Mouse (Mus musculus): ENCODE data around the gene Mixl1.

The Mixl1 gene

GRCm38 (mm10) chr1:180696626-180697352 lies at the start of gene Mixl1:
Gene Mixl1 (minus strand): TSS chr1:180697034.
- DNase-seq (ENCODE audit: low spot score in 2 of 2): no peak

GRCm38 (mm10) chr1:180729231-180729630 lies 32.4 kb upstream of the Mixl1 start:
- no peak for DNase-seq (ENCODE audit: low spot score in 2 of 2)

DNA sequence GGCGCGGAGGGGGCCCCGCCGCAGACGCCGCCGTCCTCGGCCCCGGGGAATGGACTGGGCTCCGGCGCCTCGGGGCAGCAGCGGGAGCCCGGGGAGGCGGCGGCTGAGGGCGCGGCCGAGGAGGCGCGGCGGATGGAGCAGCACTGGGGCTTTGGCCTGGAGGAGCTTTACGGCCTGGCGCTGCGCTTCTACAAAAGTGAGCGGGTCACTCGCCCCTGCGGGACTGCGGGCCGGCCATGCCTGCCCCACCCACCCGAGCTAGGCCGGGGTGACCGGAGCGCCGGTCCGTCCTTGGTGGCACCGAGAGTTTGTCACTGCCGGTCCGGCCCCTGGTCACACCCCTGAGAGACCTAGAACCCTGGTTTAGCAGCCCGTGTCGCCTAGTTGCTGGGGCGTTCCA lies 29.3 kb upstream of the Mixl1 start:
- DNase-seq (ENCODE audit: low spot score in 2 of 2): no peak

- peak; percentile 92 to 96 for DNase-seq (ENCODE audit: low spot score in 2 of 2)
Observed at GRCm38 (mm10) chr1:180725704-180726179, 28.9 kb upstream of the Mixl1 start, which contains the start of gene Acbd3. Gene Acbd3 (plus strand): TSS chr1:180726043.

- DNase-seq (ENCODE audit: low spot score in 2 of 2): no peak
Observed at GRCm38 (mm10) chr1:180723701-180724238, 26.9 kb upstream of the Mixl1 start.

- no peak for DNase-seq (ENCODE audit: low spot score in 2 of 2)
Observed at GRCm38 (mm10) chr1:180722608-180723007, 25.8 kb upstream of the Mixl1 start.

- peak; percentile 79 to 95 for DNase-seq (ENCODE audit: low spot score in 2 of 2)
Observed at GRCm38 (mm10) chr1:180719951-180720689, 23.3 kb upstream of the Mixl1 start.

- DNase-seq (ENCODE audit: low spot score in 2 of 2): no peak
Observed at GRCm38 (mm10) chr1:180719483-180719882, 22.6 kb upstream of the Mixl1 start.

DNA sequence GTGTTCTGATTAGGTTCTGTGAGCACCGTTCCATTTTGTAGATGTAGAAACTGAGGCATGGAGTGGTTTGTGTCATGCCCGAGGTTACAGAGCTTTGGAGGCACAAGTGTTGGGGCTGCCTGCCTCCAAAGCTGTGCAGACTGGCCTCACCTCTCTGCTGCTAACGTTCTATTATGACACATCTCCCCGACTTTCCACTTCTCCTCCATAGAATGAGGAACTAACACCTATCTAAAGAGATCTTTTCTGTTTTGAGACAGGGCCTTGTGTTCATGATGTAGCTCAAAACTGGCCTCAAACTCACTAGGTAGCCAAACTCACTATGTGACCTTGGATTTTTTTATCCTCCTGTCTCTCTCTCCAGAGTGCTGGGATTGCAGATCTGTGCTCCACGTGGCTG lies 21.9 kb upstream of the Mixl1 start:
- DNase-seq (ENCODE audit: low spot score in 2 of 2): no peak

- DNase-seq (ENCODE audit: low spot score in 2 of 2): no peak
Observed at GRCm38 (mm10) chr1:180708935-180709776, 12.3 kb upstream of the Mixl1 start.

- DNase-seq (ENCODE audit: low spot score in 2 of 2): no peak
Observed at GRCm38 (mm10) chr1:180707813-180708212, 11.0 kb upstream of the Mixl1 start.

DNA sequence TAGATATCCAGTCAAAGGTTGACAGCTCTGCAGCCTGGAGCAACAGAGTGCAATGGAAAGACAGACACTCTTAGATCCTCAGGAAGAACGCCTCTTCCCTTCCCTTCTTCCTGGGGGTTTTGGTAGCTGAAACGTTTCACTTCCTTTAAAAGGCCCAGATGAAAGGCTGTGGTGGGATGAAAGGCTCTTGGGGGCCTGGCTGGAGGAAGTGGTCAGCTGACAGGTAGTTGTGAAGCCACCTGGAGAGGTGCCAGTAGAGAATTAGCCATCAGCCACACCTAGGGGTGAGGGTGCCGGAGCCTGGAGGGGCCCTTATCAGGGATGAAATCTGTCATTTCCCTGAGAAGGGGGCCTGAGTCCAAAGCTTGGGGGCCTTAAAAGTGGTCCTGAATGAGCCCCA lies 10.5 kb upstream of the Mixl1 start:
- DNase-seq (ENCODE audit: low spot score in 2 of 2): no peak

- no peak for DNase-seq (ENCODE audit: low spot score in 2 of 2)
Observed at GRCm38 (mm10) chr1:180703400-180703799, 6.6 kb upstream of the Mixl1 start.

- no peak for DNase-seq (ENCODE audit: low spot score in 2 of 2)
Observed at GRCm38 (mm10) chr1:180698063-180698462, 1.2 kb upstream of the Mixl1 start.

DNA sequence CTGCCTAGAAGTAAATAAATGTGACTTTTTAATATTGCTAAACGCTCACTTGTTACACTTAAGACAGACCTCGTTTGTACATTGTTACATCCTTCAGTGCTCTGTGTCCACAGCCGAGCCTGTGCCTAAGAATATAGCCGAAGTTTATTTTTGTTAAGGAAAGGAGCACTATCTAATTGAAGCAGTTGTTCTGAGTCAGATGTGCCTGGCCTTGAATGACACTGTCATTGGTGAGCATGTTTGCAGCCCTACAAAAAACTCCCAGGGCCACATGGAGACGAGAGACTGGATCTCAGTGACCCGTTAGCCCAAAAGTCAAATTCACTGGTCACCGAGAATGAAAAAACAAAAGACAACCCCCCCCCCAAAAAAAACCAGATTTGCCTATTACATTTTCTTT lies 5.5 kb downstream of the Mixl1 start:
- DNase-seq (ENCODE audit: low spot score in 2 of 2): no peak
